Mouse (Mus musculus) heart, adult 11 months (tissue): Measurements from ENCODE around the gene Gmpr2.
A peak's percentile ranks its signal among the peaks of the same experiment; 100 is the strongest.

ENCODE experiments used
- DNase-seq: peaks from one replicate; pipeline ENCODE4 v3.0.0; 2022

Gene Gmpr2

GRCm38 (mm10) chr14:55681160-55682117 lies 9.7 kb downstream of the Gmpr2 start, which contains the start of gene Tinf2:
Tinf2 (minus strand) TSS chr14:55681820.
- peak; percentile 99 for DNase-seq

- no peak for DNase-seq
These were observed 10.4 kb downstream of the Gmpr2 start for GRCm38 (mm10) chr14:55682118-55682493.

GRCm38 (mm10) chr14:55689433-55689832 lies 17.7 kb downstream of the Gmpr2 start:
- no peak for DNase-seq

GRCm38 (mm10) chr14:55697226-55697625 lies 25.5 kb downstream of the Gmpr2 start:
- peak; percentile 91 for DNase-seq

GRCm38 (mm10) chr14:55701131-55701530 lies 29.4 kb downstream of the Gmpr2 start:
- DNase-seq, result peak; percentile 83

DNA sequence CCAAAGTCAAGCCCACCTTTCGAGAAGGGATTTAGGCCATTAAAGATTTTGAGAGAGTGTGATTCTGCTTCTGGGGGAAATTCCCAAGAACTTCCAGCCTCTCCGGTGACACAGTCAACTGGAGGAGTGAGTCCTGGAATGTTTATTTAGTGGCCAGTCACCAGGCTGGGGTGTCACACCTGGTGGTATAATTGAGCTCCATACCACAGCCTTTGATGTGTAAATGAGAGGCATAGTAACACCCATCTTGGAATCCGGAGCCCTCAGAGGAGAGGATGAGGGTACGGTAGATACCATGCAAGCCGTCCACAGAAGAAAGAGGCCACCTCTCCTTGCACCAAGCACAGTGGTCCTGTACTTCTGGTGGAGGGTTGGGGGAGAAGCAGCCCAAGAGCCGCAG lies 31.0 kb downstream of the Gmpr2 start:
- peak; percentile 76 for DNase-seq

GRCm38 (mm10) chr14:55706051-55706600 lies 34.4 kb downstream of the Gmpr2 start:
- DNase-seq, result peak; percentile 86

- no peak for DNase-seq
These were observed 35.7 kb downstream of the Gmpr2 start for GRCm38 (mm10) chr14:55707397-55707796.

- no peak for DNase-seq
These were observed 37.8 kb downstream of the Gmpr2 start for GRCm38 (mm10) chr14:55709509-55709908.

DNA sequence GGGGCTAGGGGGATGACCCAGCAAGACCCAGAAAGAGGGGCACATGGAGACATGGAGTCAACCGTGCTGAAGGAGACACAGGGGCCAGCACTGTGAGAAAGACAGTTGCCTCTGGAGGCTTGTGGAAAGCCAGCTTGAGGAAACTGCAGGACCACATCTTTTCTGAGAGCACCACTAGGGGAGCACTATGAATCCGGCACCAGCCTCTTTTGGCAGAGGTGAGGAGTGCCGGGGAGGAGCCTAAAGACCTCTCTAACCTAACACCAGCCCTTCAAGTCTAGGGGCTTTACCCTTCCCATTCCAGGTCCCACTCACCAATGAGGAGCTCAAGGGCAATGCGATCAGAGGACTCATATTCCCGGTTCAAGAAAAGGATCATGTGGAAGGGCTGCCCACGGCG lies 40.0 kb downstream of the Gmpr2 start:
- no peak for DNase-seq

DNA sequence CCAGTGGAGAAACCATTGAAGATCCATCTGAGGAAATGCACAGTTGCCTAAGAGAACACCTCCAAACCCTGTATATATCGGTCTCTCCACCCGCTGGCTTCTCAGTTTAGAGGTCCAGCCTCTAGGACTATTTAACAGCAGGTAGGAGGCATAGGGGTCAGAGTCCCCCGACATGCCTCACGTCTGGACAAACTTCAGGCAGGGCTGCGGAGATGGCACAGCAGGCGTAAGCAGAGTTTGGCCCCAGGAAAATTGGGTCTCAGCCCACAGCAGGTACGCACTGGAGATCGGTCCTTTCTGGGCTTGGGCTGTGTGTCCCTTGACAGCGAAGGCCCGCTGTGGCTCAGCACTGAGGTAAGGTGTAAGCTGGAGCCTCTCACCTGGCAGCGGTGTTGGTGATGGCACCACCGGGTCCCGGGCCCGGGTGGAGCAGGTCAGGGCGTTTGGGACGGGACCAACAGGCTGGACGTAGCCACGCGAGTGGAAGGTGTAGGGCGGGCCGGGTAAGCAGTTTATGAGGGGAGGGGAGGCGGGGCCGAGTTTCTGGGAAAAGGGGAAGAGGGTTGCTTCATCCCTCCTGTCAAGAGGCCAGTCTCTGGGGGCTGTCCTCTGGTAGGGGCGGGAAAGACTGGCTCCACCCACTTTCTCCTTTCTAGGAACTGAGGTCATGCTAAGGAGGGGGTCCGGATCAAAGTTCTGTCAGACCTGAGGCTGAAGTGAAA lies 41.4 kb downstream of the Gmpr2 start:
- DNase-seq, result peak; percentile 97

GRCm38 (mm10) chr14:55713729-55714122 lies 42.0 kb downstream of the Gmpr2 start, which contains the start of gene Tgm1:
Tgm1 (minus strand) TSS chr14:55713926.
- DNase-seq, result no peak

DNA sequence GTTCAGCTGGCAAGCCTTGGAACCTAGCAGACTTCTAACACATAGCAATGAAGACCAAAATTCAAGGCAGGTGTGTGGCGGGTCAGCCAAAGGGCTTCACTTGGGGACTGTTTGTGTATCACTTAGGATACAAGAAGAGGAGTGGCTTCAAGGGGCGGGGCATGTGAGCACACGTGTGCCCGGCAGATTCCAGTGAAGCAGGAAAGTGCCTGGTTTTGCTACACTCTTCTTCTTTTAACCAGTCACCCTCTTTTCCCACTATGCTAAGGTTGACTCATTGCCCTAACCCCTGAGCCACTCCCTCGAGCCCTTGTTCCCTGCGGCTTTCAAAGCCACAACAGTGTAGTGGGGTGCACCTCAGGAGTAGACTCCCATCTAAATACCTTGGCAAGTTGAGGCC lies 43.2 kb downstream of the Gmpr2 start:
- peak; percentile 82 for DNase-seq

DNA sequence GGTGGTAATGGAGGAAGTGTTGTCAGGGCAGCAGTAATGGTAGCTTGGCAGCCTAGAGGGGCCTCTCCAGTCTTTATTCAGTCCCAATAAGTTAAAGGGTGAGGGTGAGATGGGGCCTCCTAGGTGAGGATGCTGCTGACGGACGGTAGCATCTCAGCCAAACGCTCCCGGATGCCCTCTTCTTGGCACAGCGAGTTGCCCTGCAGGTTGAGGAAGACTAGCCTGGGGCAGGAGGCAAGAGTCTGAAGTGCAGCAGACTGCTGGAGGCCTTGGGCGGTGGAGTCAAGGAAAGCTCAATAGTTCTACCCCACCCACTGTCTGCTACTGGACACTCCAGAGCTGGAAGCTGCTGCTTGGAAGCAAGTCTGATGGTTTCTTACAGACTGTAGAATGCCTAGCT lies 44.5 kb downstream of the Gmpr2 start:
- peak; percentile 85 for DNase-seq

DNA sequence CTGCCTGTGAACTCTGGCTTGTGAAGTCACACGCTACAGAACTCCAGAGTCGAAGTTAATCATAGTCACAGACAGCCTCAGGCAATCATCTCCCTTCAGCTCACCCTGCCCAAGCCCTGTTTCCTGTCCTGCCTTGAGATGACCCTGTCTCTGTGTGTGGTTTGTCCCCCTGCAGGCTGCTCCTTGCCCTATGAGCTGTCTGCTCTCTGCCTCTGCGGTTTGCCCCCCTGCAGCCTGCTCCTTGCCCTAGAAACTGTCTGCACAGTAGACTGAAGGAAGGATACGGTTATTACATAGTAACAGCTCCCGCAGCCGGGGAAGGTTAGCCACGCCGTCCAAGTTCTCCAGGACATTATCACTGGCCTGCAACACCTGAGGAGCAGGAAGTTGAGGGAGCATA lies 45.1 kb downstream of the Gmpr2 start:
- peak; percentile 81 for DNase-seq

GRCm38 (mm10) chr14:55719737-55720136 lies 48.0 kb downstream of the Gmpr2 start:
- DNase-seq, result peak; percentile 83

- DNase-seq, result no peak
These were observed 48.9 kb downstream of the Gmpr2 start for GRCm38 (mm10) chr14:55720666-55721065.

- no peak for DNase-seq
These were observed 49.3 kb downstream of the Gmpr2 start for GRCm38 (mm10) chr14:55721076-55721475.

DNA sequence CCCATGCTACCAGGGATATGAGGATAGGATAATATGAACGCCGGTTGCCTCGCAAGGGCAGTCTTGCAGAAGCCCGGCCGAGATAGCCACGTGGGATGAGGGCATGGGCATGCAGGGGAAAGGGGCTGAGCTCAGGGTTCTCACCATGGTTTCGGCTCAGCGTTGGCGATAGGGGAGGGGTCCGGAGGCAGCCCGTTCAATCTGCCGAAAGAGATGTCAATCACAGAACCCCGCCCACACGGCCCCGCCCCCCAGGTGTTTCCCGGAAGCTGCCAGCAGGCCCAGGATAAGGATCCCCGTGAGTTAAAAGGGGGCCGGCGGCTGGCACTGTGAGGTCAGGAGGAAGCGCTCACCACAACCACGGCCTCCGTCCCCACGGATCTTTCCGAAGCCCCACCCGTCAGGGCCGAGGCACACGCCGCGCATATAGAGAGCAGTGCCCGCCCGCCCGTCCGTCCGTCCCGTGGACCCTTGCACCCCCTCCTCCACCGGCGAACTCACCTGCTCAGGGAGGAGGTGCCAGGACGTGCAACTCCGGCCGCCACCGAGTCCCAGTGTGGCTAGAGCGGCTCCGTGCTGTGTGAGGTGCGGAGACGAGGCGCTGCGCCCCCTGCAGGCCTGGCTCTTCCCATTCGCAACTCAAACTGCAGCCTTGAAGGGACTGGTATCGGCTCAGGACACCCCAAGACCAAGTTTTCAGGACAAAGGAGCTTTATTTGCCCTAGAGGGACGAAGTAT lies 50.1 kb downstream of the Gmpr2 start, which contains the start of gene Rabggta:
Gene Rabggta (minus strand): TSS at position 564 of the 738 bp plus-strand sequence.
- DNase-seq, result peak; percentile 99

- DNase-seq, result no peak
These were observed 50.8 kb downstream of the Gmpr2 start for GRCm38 (mm10) chr14:55722438-55722945.

- DNase-seq, result no peak
These were observed 51.7 kb downstream of the Gmpr2 start for GRCm38 (mm10) chr14:55723433-55723832.

GRCm38 (mm10) chr14:55724411-55724871 lies 52.7 kb downstream of the Gmpr2 start:
- peak; percentile 98 for DNase-seq
